Mouse (Mus musculus): ENCODE data around the gene Egfl6.
"Not testable (repeated sequence)": the region's sequence is repeated elsewhere in the genome, so short reads cannot be mapped to it uniquely, and the experiment has no call there.

Egfl6 gene

GRCm38 (mm10) chrX:166516631-166517030, 68.9 kb downstream of the Egfl6 start:
- no peak for DNase-seq (ENCODE audit: low read depth, low spot score)

GRCm38 (mm10) chrX:166515923-166516322, 69.6 kb downstream of the Egfl6 start:
- DNase-seq (ENCODE audit: low read depth, low spot score), result no peak

- not testable (repeated sequence) for DNase-seq (ENCODE audit: low read depth, low spot score)
Observed at GRCm38 (mm10) chrX:166514035-166514434, 71.5 kb downstream of the Egfl6 start.

GRCm38 (mm10) chrX:166512071-166512470, 73.4 kb downstream of the Egfl6 start:
- DNase-seq (ENCODE audit: low read depth, low spot score), result no peak

- no peak for DNase-seq (ENCODE audit: low read depth, low spot score)
Observed at GRCm38 (mm10) chrX:166511107-166511506, 74.4 kb downstream of the Egfl6 start.

- DNase-seq (ENCODE audit: low read depth, low spot score), result peak; percentile 95
Observed at GRCm38 (mm10) chrX:166509761-166510738, 75.5 kb downstream of the Egfl6 start.

GRCm38 (mm10) chrX:166504421-166504820, 81.1 kb downstream of the Egfl6 start:
- no peak for DNase-seq (ENCODE audit: low read depth, low spot score)

GRCm38 (mm10) chrX:166499496-166500190, 85.9 kb downstream of the Egfl6 start:
- no peak for DNase-seq (ENCODE audit: low read depth, low spot score)

GRCm38 (mm10) chrX:166497771-166498170, 87.7 kb downstream of the Egfl6 start:
- DNase-seq (ENCODE audit: low read depth, low spot score), result peak; percentile 25

- no peak for DNase-seq (ENCODE audit: low read depth, low spot score)
Observed at GRCm38 (mm10) chrX:166495052-166495451, 90.5 kb downstream of the Egfl6 start.

- peak; percentile 93 for DNase-seq (ENCODE audit: low read depth, low spot score)
Observed at GRCm38 (mm10) chrX:166479365-166479983, 106.0 kb downstream of the Egfl6 start, which contains the start of gene Rab9. Rab9 (minus strand) TSS chrX:166479867.

- DNase-seq (ENCODE audit: low read depth, low spot score), result peak; percentile 4
Observed at GRCm38 (mm10) chrX:166478631-166479364, 106.7 kb downstream of the Egfl6 start.

GRCm38 (mm10) chrX:166477393-166477792, 108.1 kb downstream of the Egfl6 start:
- no peak for DNase-seq (ENCODE audit: low read depth, low spot score)

All from mesoderm, embryonic 11.5 days (tissue).